ENCODE assay signal across 22 mouse cellular contexts in the genomic region with DNA sequence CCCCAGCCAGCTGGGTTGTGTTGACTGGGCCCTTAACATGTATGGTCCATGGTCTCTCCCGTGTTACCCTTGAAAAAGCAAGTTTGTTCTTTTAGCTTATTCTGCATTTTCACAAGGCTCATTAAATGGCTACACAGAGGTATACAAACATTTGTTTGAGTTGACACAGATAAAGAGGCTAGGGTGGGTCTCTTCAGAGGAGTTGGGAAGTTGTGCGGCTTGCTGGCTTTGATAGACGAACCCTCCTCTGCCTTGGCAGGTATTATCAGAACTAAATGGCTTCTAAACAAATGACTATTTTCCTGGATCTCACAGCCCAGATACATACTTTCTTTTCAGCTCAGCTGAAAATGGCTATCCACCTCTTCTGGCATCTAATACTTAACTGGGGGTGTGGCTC.
DNase-seq lines count a peak whose midpoint lies in the region; ATAC-seq and TF ChIP-seq lines count a peak whose summit lies in the region.
"Had no signal": no experiment of that assay in that cellular context is flagged by ENCODE, and none has a peak within 500 bp of the region (broad histone marks: within the 10 kb centered on the region; RNA-seq: fewer than 3 reads in every experiment).

No protein-coding gene starts in this region.

- peaks cover 10% of the 10 kb centered on the region; the same call in 1 of the 2 replicates for H3K4me1 ChIP-seq in bone marrow, adult 2 months (ENCODE audit: control insufficient read depth, insufficient read depth, low read length)
- peaks cover 86% of the 10 kb centered on the region for H3K4me1 ChIP-seq in liver, embryonic 13.5 days (replicated peaks)
- peaks cover 23% of the 10 kb centered on the region for H3K4me1 ChIP-seq in liver, postnatal 0 days (ENCODE audit: insufficient read depth)
- peaks cover 17% of the 10 kb centered on the region for H3K4me1 ChIP-seq in intestine, embryonic 15.5 days (replicated peaks)

- 66% methylated on average over 3 of the region's 3 CpGs for WGBS in bone marrow, adult 2 months
- WGBS in liver, embryonic 13.5 days (ENCODE audit: insufficient replicate concordance): 26% methylated on average over 3 of the region's 3 CpGs
- WGBS in liver, postnatal 0 days (ENCODE audit: insufficient replicate concordance): 57% methylated on average over 3 of the region's 3 CpGs
- 68% methylated on average over 3 of the region's 3 CpGs for WGBS in intestine, embryonic 15.5 days

- ATAC-seq in liver, embryonic 13.5 days (ENCODE audit: low read depth): peak; percentile 81
- ATAC-seq in liver, postnatal 0 days: no peak
- ATAC-seq in CD4-positive, CD25-positive, alpha-beta regulatory T cell, adult 4 months: no peak
- ATAC-seq in intestine, embryonic 15.5 days: no peak
- ATAC-seq: forebrain, embryonic 16.5 days had no signal

- no peaks in the 10 kb centered on the region for H3K9me3 ChIP-seq in liver, embryonic 13.5 days (replicated peaks)
- H3K9me3 ChIP-seq in liver, postnatal 0 days (ENCODE audit: low read length): no peaks in the 10 kb centered on the region
- no peaks in the 10 kb centered on the region for H3K9me3 ChIP-seq in intestine, embryonic 15.5 days
- H3K9me3 ChIP-seq: embryonic facial prominence, embryonic 15.5 days; forebrain, embryonic 12.5 days; G1E; heart, embryonic 12.5 days; hindbrain, embryonic 15.5 days had no signal

- H3K27ac ChIP-seq in left cerebral cortex, adult 2 months: peak overlapping the region; percentile 60
- peak overlapping the region; percentile 58; the same call in 1 of the 2 replicates for H3K27ac ChIP-seq in bone marrow, adult 2 months (ENCODE audit: control insufficient read depth, insufficient read depth, low read depth, low read length, poor library complexity)
- H3K27ac ChIP-seq in liver, embryonic 13.5 days: peak overlapping the region; percentile 82
- no peak overlapping the region for H3K27ac ChIP-seq in liver, postnatal 0 days (ENCODE audit: low read depth)
- no peak overlapping the region for H3K27ac ChIP-seq in intestine, embryonic 15.5 days
- H3K27ac ChIP-seq: embryonic facial prominence, embryonic 15.5 days; forebrain, embryonic 12.5 days; heart, adult 2 months; hindbrain, embryonic 15.5 days had no signal

- peaks cover 63% of the 10 kb centered on the region for H3K36me3 ChIP-seq in liver, embryonic 13.5 days
- H3K36me3 ChIP-seq in liver, postnatal 0 days (replicated peaks; ENCODE audit: insufficient read depth, low read length): no peaks in the 10 kb centered on the region
- no peaks in the 10 kb centered on the region for H3K36me3 ChIP-seq in intestine, embryonic 15.5 days
- H3K36me3 ChIP-seq: embryonic facial prominence, embryonic 15.5 days; hindbrain, embryonic 15.5 days had no signal

- no peak for DNase-seq in left cerebral cortex, adult 2 months (ENCODE audit: extremely low spot score in 1 of 2, low spot score in 2 of 2)
- no peak for DNase-seq in left cerebral cortex, postnatal 14 days (ENCODE audit: low spot score in 2 of 2)
- no peak for DNase-seq in liver, embryonic 13.5 days
- no peak for DNase-seq in liver, postnatal 0 days
- no peak for DNase-seq in B cell, adult 2 months
- DNase-seq: adrenal gland, postnatal 14 days; cerebellum, adult 2 months; cerebellum, postnatal 10 days; embryo, embryonic 11 days; gastrocnemius, postnatal 10 days; heart, adult 2 months; heart, postnatal 36 days had no signal

- H3K9ac ChIP-seq in liver, embryonic 13.5 days: peak overlapping the region; percentile 56
- no peak overlapping the region for H3K9ac ChIP-seq in liver, postnatal 0 days (replicated peaks)
- H3K9ac ChIP-seq in intestine, embryonic 15.5 days: no peak overlapping the region
- H3K9ac ChIP-seq: embryonic facial prominence, embryonic 15.5 days; forebrain, embryonic 12.5 days; heart, embryonic 12.5 days; hindbrain, embryonic 15.5 days had no signal

- no peak overlapping the region for H3K4me3 ChIP-seq in left cerebral cortex, adult 2 months
- no peak overlapping the region for H3K4me3 ChIP-seq in bone marrow, adult 2 months (replicated peaks; ENCODE audit: control insufficient read depth, low read depth, low read length)
- no peak overlapping the region for H3K4me3 ChIP-seq in liver, embryonic 13.5 days (replicated peaks)
- no peak overlapping the region for H3K4me3 ChIP-seq in liver, postnatal 0 days (ENCODE audit: low read depth, low read length)
- no peak overlapping the region for H3K4me3 ChIP-seq in intestine, embryonic 15.5 days (replicated peaks)
- H3K4me3 ChIP-seq: embryonic facial prominence, embryonic 15.5 days; erythroblast, embryonic 14.5 days; forebrain, embryonic 12.5 days; heart, adult 2 months; heart, embryonic 12.5 days; hindbrain, embryonic 15.5 days had no signal

- no peak overlapping the region for H3K4me2 ChIP-seq in liver, embryonic 13.5 days
- no peak overlapping the region for H3K4me2 ChIP-seq in liver, postnatal 0 days (ENCODE audit: low read depth, low read length)
- no peak overlapping the region for H3K4me2 ChIP-seq in intestine, embryonic 15.5 days (replicated peaks)
- H3K4me2 ChIP-seq: embryonic facial prominence, embryonic 15.5 days; forebrain, embryonic 12.5 days; heart, embryonic 12.5 days; hindbrain, embryonic 15.5 days had no signal

- TF ChIP-seq CTCF in left cerebral cortex, adult 2 months (IDR thresholded peaks at IDR 0.05): no peak
- no peak for TF ChIP-seq CTCF in bone marrow, adult 2 months (IDR thresholded peaks at IDR 0.05; ENCODE audit: control insufficient read depth, insufficient read depth, low read length)
- no peak for TF ChIP-seq CTCF in liver, postnatal 0 days (IDR thresholded peaks at IDR 0.05; ENCODE audit: low read depth)

- intact Hi-C loops in left cerebral cortex, adult 2 months (cut with DNase I): no loop called here
- intact Hi-C loops in left cerebral cortex, postnatal 14 days (cut with DNase I): no loop called here

- no peaks in the 10 kb centered on the region for H3K27me3 ChIP-seq in liver, embryonic 13.5 days
- no peaks in the 10 kb centered on the region for H3K27me3 ChIP-seq in liver, postnatal 0 days (ENCODE audit: insufficient read depth, low read length)
- H3K27me3 ChIP-seq in intestine, embryonic 15.5 days (replicated peaks): no peaks in the 10 kb centered on the region
- H3K27me3 ChIP-seq: embryonic facial prominence, embryonic 15.5 days; forebrain, embryonic 12.5 days; heart, embryonic 12.5 days; hindbrain, embryonic 15.5 days had no signal

- no peak for TF ChIP-seq POLR2A in bone marrow, adult 2 months (IDR thresholded peaks at IDR 0.05; ENCODE audit: borderline replicate concordance, control insufficient read depth, low read depth, low read length)

- peak; percentile 21; the same call in 1 of the 2 replicates for TF ChIP-seq EP300 in liver, postnatal 0 days (IDR thresholded peaks at IDR 0.05; ENCODE audit: low read depth)

Comparison
In these comparisons a context has a peak if more than half of its experiments do, and no peak if none do; other contexts are left out.
1. H3K27ac ChIP-seq: peak in left cerebral cortex, adult 2 months (single experiment), bone marrow, adult 2 months (single experiment) and liver, embryonic 13.5 days (single experiment); none in liver, postnatal 0 days (single experiment) and intestine, embryonic 15.5 days (single experiment).